Mouse (Mus musculus): ENCODE data around the gene Plaa. TPM values are rescaled to one million over a fixed set of nuclear protein-coding genes. Genes with fewer than 3 reads are reported as not detected.

The Plaa gene
- total and polyA plus RNA-seq, 3 experiments: 63.7 to 102 (median 85.1) TPM

- H3K9ac ChIP-seq (ENCODE audit: control insufficient read depth, low read depth, low read length, poor library complexity, severe bottlenecking): no peak overlapping the region
- DNase-seq (ENCODE audit: low read depth, low spot score): no peak
- no peak for TF ChIP-seq NELFE (IDR thresholded peaks at IDR 0.05; ENCODE audit: low read depth, low read length)
- TF ChIP-seq MAX (IDR thresholded peaks at IDR 0.05; ENCODE audit: low read length): no peak
- no peak for TF ChIP-seq MEF2A (IDR thresholded peaks at IDR 0.05; ENCODE audit: extremely low read depth, insufficient replicate concordance, low read depth, low read length, poor library complexity, severe bottlenecking)
- no peak for TF ChIP-seq CHD1 (IDR thresholded peaks at IDR 0.05; ENCODE audit: low read depth, low read length)
- no peak for TF ChIP-seq ZMIZ1 (IDR thresholded peaks at IDR 0.05; ENCODE audit: low read depth, low read length)
- no peak for TF ChIP-seq TAL1 (IDR thresholded peaks at IDR 0.05; ENCODE audit: low read length)
- TF ChIP-seq JUND (IDR thresholded peaks at IDR 0.05; ENCODE audit: low read depth, low read length): no peak
- no peak for TF ChIP-seq GATA1 (IDR thresholded peaks at IDR 0.05; ENCODE audit: low read depth, low read length)
- no peak for TF ChIP-seq ETS1 (IDR thresholded peaks at IDR 0.05; ENCODE audit: low read depth, low read length)
- no peak for TF ChIP-seq ZKSCAN1 (IDR thresholded peaks at IDR 0.05; ENCODE audit: low read depth, low read length)
- TF ChIP-seq MYB (IDR thresholded peaks at IDR 0.05; ENCODE audit: low read depth, low read length): no peak
- TF ChIP-seq TBP (IDR thresholded peaks at IDR 0.05; ENCODE audit: low read depth, low read length): no peak
- no peak for TF ChIP-seq ZC3H11A (IDR thresholded peaks at IDR 0.05; ENCODE audit: low read depth, low read length)
- no peak for TF ChIP-seq EP300 (IDR thresholded peaks at IDR 0.05; ENCODE audit: low read depth in 1 of 2, low read length in 2 of 2)
- TF ChIP-seq KAT2A (conservative IDR thresholded peaks at IDR 0.05; ENCODE audit: low read depth, low read length): no peak
- no peaks in the 10 kb centered on the region for H3K79me2 ChIP-seq (ENCODE audit: control insufficient read depth, insufficient read depth, low read length, poor library complexity)
- H3K27me3 ChIP-seq (ENCODE audit: control insufficient read depth in 1 of 2, insufficient read depth in 2 of 2, low read length in 2 of 2): no peaks in the 10 kb centered on the region
- H3K9me3 ChIP-seq (replicated peaks; ENCODE audit: insufficient read depth, low read length): no peaks in the 10 kb centered on the region
- H3K27ac ChIP-seq (ENCODE audit: control insufficient read depth, low read depth, low read length): no peak overlapping the region
- H3K4me3 ChIP-seq (ENCODE audit: control insufficient read depth in 1 of 2, insufficient read depth in 1 of 2, low read depth in 2 of 2, low read length in 2 of 2): no peak overlapping the region
- peaks cover 4 to 19% of the 10 kb centered on the region in 2 experiments; a peak in 3 of 4 replicates for H3K36me3 ChIP-seq (ENCODE audit: control insufficient read depth in 1 of 2, insufficient read depth in 2 of 2, low read length in 2 of 2)
- peaks cover 5 to 12% of the 10 kb centered on the region in 2 experiments for H3K4me1 ChIP-seq (ENCODE audit: control insufficient read depth in 1 of 2, insufficient read depth in 2 of 2, low read length in 2 of 2)
Measured at GRCm38 (mm10) chr4:94561954-94562648, 40.9 kb downstream of the Plaa start.

DNA sequence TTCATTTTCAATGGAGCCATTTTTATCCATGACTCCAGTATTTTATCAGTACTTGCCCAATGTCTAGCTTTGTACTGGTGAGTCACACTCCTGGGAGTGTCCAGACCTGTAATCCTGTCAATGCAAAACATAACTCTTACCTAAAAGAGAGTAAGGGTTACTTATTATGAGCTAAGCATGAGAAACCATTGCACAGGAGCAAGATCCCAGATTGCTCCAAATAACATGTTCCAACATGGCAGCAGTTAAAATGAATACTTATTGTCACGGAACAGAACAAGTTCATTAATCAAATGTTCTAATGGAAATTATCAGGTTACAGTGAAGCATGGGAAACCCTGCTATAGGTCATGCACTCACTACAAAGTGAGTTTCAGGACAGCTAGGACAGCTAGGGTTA, 42.7 kb downstream of the Plaa start:
- H3K4me1 ChIP-seq (ENCODE audit: control insufficient read depth in 1 of 2, insufficient read depth in 2 of 2, low read length in 2 of 2): peaks cover 3 to 12% of the 10 kb centered on the region in 2 experiments
- H3K4me3 ChIP-seq (ENCODE audit: control insufficient read depth in 1 of 2, insufficient read depth in 1 of 2, low read depth in 2 of 2, low read length in 2 of 2): no peak overlapping the region
- peaks cover 0 to 18% of the 10 kb centered on the region in 2 experiments; a peak in 2 of 4 replicates for H3K36me3 ChIP-seq (ENCODE audit: control insufficient read depth in 1 of 2, insufficient read depth in 2 of 2, low read length in 2 of 2)
- no peak overlapping the region for H3K9ac ChIP-seq (ENCODE audit: control insufficient read depth, low read depth, low read length, poor library complexity, severe bottlenecking)
- no peaks in the 10 kb centered on the region for H3K27me3 ChIP-seq (ENCODE audit: control insufficient read depth in 1 of 2, insufficient read depth in 2 of 2, low read length in 2 of 2)
- H3K79me2 ChIP-seq (ENCODE audit: control insufficient read depth, insufficient read depth, low read length, poor library complexity): peaks cover 11% of the 10 kb centered on the region
- no peaks in the 10 kb centered on the region for H3K9me3 ChIP-seq (replicated peaks; ENCODE audit: insufficient read depth, low read length)
- TF ChIP-seq USF1 (IDR thresholded peaks at IDR 0.05; ENCODE audit: low read depth, low read length): no peak
- no peak for TF ChIP-seq NELFE (IDR thresholded peaks at IDR 0.05; ENCODE audit: low read depth, low read length)
- TF ChIP-seq EP300 (IDR thresholded peaks at IDR 0.05; ENCODE audit: low read depth in 1 of 2, low read length in 2 of 2): no peak
- no peak for TF ChIP-seq CTCF (IDR thresholded peaks at IDR 0.05 in 2 of 3, conservative IDR thresholded peaks at IDR 0.05 in 1 of 3; ENCODE audit: control insufficient read depth in 1 of 3, insufficient read depth in 1 of 3, low read depth in 2 of 3, low read length in 3 of 3, poor library complexity in 1 of 3, severe bottlenecking in 1 of 3)
- DNase-seq (ENCODE audit: low read depth, low spot score): no peak
- no peak overlapping the region for H3K27ac ChIP-seq (ENCODE audit: control insufficient read depth, low read depth, low read length)
